Mouse (Mus musculus) brain, embryonic 14.5 days (tissue): Measurements from ENCODE around the gene Ndel1.

Experiments
- CTCF ChIP-seq: fragments of 200-500 bp; IDR thresholded peaks from 2 replicates; pipeline ENCODE4 v1.5.1; 2012; ENCODE audit warnings: inconsistent platforms, mild to moderate bottlenecking, moderate library complexity, borderline replicate concordance; ENCODE audit not compliant: insufficient read depth, insufficient read length; ENCODE audit errors: extremely low read depth
- POLR2A ChIP-seq: fragments of 200-500 bp; IDR thresholded peaks from 2 replicates; pipeline ENCODE4 v1.6.1; 2012; ENCODE audit warnings: mild to moderate bottlenecking, inconsistent platforms, borderline replicate concordance; ENCODE audit not compliant: poor library complexity, insufficient read depth, insufficient read length, severe bottlenecking; ENCODE audit errors: extremely low read depth

DNA sequence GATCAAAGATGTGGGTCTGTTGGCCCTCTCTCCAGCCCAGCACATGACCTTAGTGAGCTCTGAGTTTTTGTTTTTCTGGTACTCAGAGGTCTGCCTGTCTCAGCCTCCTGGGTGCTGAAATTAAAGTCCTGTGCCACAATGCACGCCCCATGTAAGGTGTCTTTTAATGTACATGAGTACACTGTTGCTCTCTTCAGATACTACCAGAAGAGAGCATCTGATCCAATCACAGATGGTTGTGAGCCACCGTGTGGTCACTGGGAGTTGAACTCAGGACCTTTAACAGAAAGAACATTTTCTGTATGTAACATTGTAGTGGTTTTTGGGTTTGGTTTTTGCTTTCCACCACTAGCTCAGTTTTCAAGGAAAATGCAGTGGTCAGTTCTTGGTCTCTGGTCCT lies 32.1 kb upstream of the Ndel1 start:
- TF ChIP-seq POLR2A = no peak
- no peak for TF ChIP-seq CTCF
